Comparison of ENCODE assay signal across 7 mouse cellular contexts in genomic region chr15:80705828-80706549, GRCm38 (mm10). TPM values are rescaled to one million over a fixed set of nuclear protein-coding genes. Genes with fewer than 3 reads are reported as not detected.
DNase-seq lines count a peak whose midpoint lies in the region; ATAC-seq and TF ChIP-seq lines count a peak whose summit lies in the region.

No protein-coding gene starts in this region.

- peaks cover 6% of the 10 kb centered on the region for H3K4me1 ChIP-seq in cortical plate, adult 2 months (ENCODE audit: control insufficient read depth, insufficient read depth, low read length)
- peaks cover 3% of the 10 kb centered on the region; the same call in 1 of the 2 replicates for H3K4me1 ChIP-seq in midbrain, embryonic 14.5 days (ENCODE audit: control insufficient read depth, insufficient read depth, low read length)
- 0 out of 2 replicates have a peak, but pooled peaks cover 3% of the 10 kb centered on the region for H3K4me1 ChIP-seq in spleen, adult 2 months (ENCODE audit: control insufficient read depth, insufficient read depth, insufficient read length)

- H3K9me3 ChIP-seq in midbrain, embryonic 14.5 days (ENCODE audit: control insufficient read depth, low read length), result no peaks in the 10 kb centered on the region

- H3K27me3 ChIP-seq in midbrain, embryonic 14.5 days (ENCODE audit: control insufficient read depth, insufficient read depth, low read length), result no peaks in the 10 kb centered on the region
- no peaks in the 10 kb centered on the region for H3K27me3 ChIP-seq in spleen, adult 2 months (ENCODE audit: control insufficient read depth, insufficient read depth, low read length)

- TF ChIP-seq CTCF in cortical plate, adult 2 months (IDR thresholded peaks at IDR 0.05; ENCODE audit: extremely low read depth, insufficient read depth, low read length), result peak; percentile 81
- TF ChIP-seq CTCF in spleen, adult 2 months (IDR thresholded peaks at IDR 0.05; ENCODE audit: extremely low read depth, insufficient read depth, insufficient read length, insufficient replicate concordance), result peak; percentile 78; the same call in 1 of the 2 replicates

- H3K36me3 ChIP-seq in midbrain, embryonic 14.5 days (ENCODE audit: control insufficient read depth, insufficient read depth, low read length), result no peaks in the 10 kb centered on the region
- no peaks in the 10 kb centered on the region for H3K36me3 ChIP-seq in spleen, adult 2 months (ENCODE audit: control insufficient read depth, insufficient read depth, low read length)

- peak overlapping the region; percentile 3; the same call in 1 of the 2 replicates for H3K9ac ChIP-seq in midbrain, embryonic 14.5 days (replicated peaks; ENCODE audit: low read length)

- H3K27ac ChIP-seq in cortical plate, adult 2 months (ENCODE audit: insufficient read depth, low read length), result no peak overlapping the region
- H3K27ac ChIP-seq in midbrain, embryonic 14.5 days (replicated peaks; ENCODE audit: low read depth, low read length), result peak overlapping the region; percentile 33; the same call in 1 of the 2 replicates
- H3K27ac ChIP-seq in spleen, adult 2 months (ENCODE audit: insufficient read depth, low read length), result no peak overlapping the region

- no peak for ATAC-seq in midbrain, embryonic 14.5 days (ENCODE audit: low FRiP score, low TSS enrichment)

- DNase-seq in adrenal gland, adult 18-20 months (ENCODE audit: low spot score in 2 of 2), result peak; percentile 79
- DNase-seq in gastrocnemius, adult 8-10 months (ENCODE audit: low spot score in 2 of 2), result peak; percentile 71 to 79
- DNase-seq in induced T-regulatory cell, adult 2 months (ENCODE audit: low read depth), result peak; percentile 89
- peak; percentile 74 to 83 for DNase-seq in left cerebral cortex, postnatal 36 days (ENCODE audit: low spot score in 2 of 2)
- DNase-seq in midbrain, embryonic 14.5 days, result peak; percentile 89
- peak in 1 of 2 experiments; percentile 53 for DNase-seq in spleen, adult 2 months (ENCODE audit: low read depth in 1 of 2, low spot score in 2 of 2)

- intact Hi-C loops in left cerebral cortex, postnatal 36 days (cut with DNase I), result loop anchor here (2.0 to 10.0 kb wide), 3 partner anchors 241 to 571 kb away; partner anchors contain the start of genes Adsl and Tab1

- TF ChIP-seq POLR2A in cortical plate, adult 2 months (IDR thresholded peaks at IDR 0.05; ENCODE audit: extremely low read depth, insufficient read depth, low read length), result no peak
- no peak for TF ChIP-seq POLR2A in spleen, adult 2 months (IDR thresholded peaks at IDR 0.05; ENCODE audit: low read depth, low read length)

- H3K4me3 ChIP-seq in cortical plate, adult 2 months (ENCODE audit: insufficient read depth, low read length), result peak overlapping the region; percentile 10; the same call in 1 of the 2 replicates
- 0 out of 2 replicates have a peak overlapping the region, but pooled peaks have one; percentile 12 for H3K4me3 ChIP-seq in midbrain, embryonic 14.5 days (replicated peaks; ENCODE audit: low read depth, low read length)
- peak overlapping the region; percentile 40 for H3K4me3 ChIP-seq in spleen, adult 2 months (ENCODE audit: extremely low read depth, insufficient read depth, insufficient read length)

- 29% methylated on average over 18 of the region's 18 CpGs for WGBS in midbrain, embryonic 14.5 days
- WGBS in spleen, adult 2 months, result 29% methylated on average over 18 of the region's 18 CpGs

- H3K4me2 ChIP-seq in midbrain, embryonic 14.5 days (ENCODE audit: low read length), result peak overlapping the region; percentile 44

RNA-seq across cellular contexts. Expression of gene Tnrc6b, which starts 5.1 kb away (rescaled TPM):
- total RNA-seq in adrenal gland, adult 18-20 months (2021), result 10 to 100 TPM; 30.8 to 36.8 TPM
- 20.5 and 44.2 TPM in 2 replicates for polyA plus RNA-seq in cortical plate, adult 2 months (2012; rRNA removed)
- 10 to 100 TPM; 46.5 to 53.7 (median 48.9) TPM for total RNA-seq in gastrocnemius, adult 8-10 months (2022)
- 100 to 1,000 TPM; 107 to 142 TPM for total RNA-seq in left cerebral cortex, postnatal 36 days (2021)
- polyA plus RNA-seq in midbrain, embryonic 14.5 days (2014; fragmentation: Nextera tagmentation; extraction: Ambion mirVana), result 23.4 and 27.3 TPM in 2 replicates
- 22.3 and 28.2 TPM in 2 replicates for polyA plus RNA-seq in spleen, adult 2 months (2012; rRNA removed)

RNA-seq across cellular contexts. Expression of gene Fam83f, which starts 34.3 kb away (rescaled TPM):
- under 1 TPM in 1 of 2 experiments, not detected in 1; 0.42 TPM for total RNA-seq in adrenal gland, adult 18-20 months (2021)
- polyA plus RNA-seq in cortical plate, adult 2 months (2012; rRNA removed), result 0.50 and 0.53 TPM in 2 replicates
- total RNA-seq in gastrocnemius, adult 8-10 months (2022), result under 1 TPM in 3 of 4 experiments, not detected in 1; 0.13 to 0.18 (median 0.17) TPM
- under 1 TPM; 0.39 TPM for total RNA-seq in left cerebral cortex, postnatal 36 days (2021)
- 0.26 and 0.30 TPM in 2 replicates for polyA plus RNA-seq in midbrain, embryonic 14.5 days (2014; fragmentation: Nextera tagmentation; extraction: Ambion mirVana)
- polyA plus RNA-seq in spleen, adult 2 months (2012; rRNA removed), result 1.1 and 1.3 TPM in 2 replicates
